Mouse (Mus musculus) cortical plate, adult 2 months (tissue): ENCODE data around the gene Kifc5b. TPM values are rescaled to one million over a fixed set of nuclear protein-coding genes. Genes with fewer than 3 reads are reported as not detected.

Experiments
- H3K27ac ChIP-seq: fragments of 200-500 bp; 2 replicates; pipeline ENCODE4 v1.5.1; 2012; ENCODE audit warnings: low read length, control low read depth, inconsistent platforms; ENCODE audit not compliant: insufficient read depth
- H3K4me1 ChIP-seq: fragments of 200-500 bp; 2 replicates; pipeline ENCODE4 v1.6.1; 2011; ENCODE audit warnings: low read length; ENCODE audit not compliant: control insufficient read depth, insufficient read depth
- H3K4me3 ChIP-seq: fragments of 200-500 bp; 2 replicates; pipeline ENCODE4 v1.5.1; 2011; ENCODE audit warnings: mild to moderate bottlenecking, low read length, control low read depth; ENCODE audit not compliant: insufficient read depth
- CTCF ChIP-seq: fragments of 200-500 bp; IDR thresholded peaks from 2 replicates; pipeline ENCODE4 v1.5.1; 2011; ENCODE audit warnings: mild to moderate bottlenecking, control low read depth, low read length; ENCODE audit not compliant: insufficient read depth; ENCODE audit errors: extremely low read depth
- POLR2A ChIP-seq: fragments of 200-500 bp; IDR thresholded peaks from 2 replicates; pipeline ENCODE4 v1.6.1; 2011; ENCODE audit warnings: mild to moderate bottlenecking, low read length, control low read depth; ENCODE audit not compliant: insufficient read depth; ENCODE audit errors: extremely low read depth
- polyA plus RNA-seq: library from polyadenylated mRNA; depleted of rRNA; stranded (reverse); fragments of >200 nt; gene quantifications from 2 replicates; pipeline ENCODE4 v1.2.3, GENCODE M21; 2012

The Kifc5b gene
- polyA plus RNA-seq, 1 experiment: 3.9 TPM

GRCm38 (mm10) chr17:26966993-26967392 lies 50.1 kb downstream of the Kifc5b start:
- Histone ChIP-seq H3K4me1 (peaks cover 4% of the 10 kb centered on the region; the same call in 1 of the 2 replicates), H3K27ac (peak overlapping the region; percentile 38)
- no peak for TF ChIP-seq CTCF
- TF ChIP-seq POLR2A: no peak

GRCm38 (mm10) chr17:26967477-26967876 lies 50.6 kb downstream of the Kifc5b start:
- H3K4me1 ChIP-seq: peaks cover 4% of the 10 kb centered on the region; the same call in 1 of the 2 replicates
- H3K27ac ChIP-seq: peak overlapping the region; percentile 38
- TF ChIP-seq POLR2A (no peak), CTCF (no peak)
- no peak overlapping the region for H3K4me3 ChIP-seq

More at GRCm38 (mm10) chr17:26966993-26967392, 50.1 kb downstream of the Kifc5b start:
- no peak overlapping the region for H3K4me3 ChIP-seq

GRCm38 (mm10) chr17:26968200-26968611 lies 51.3 kb downstream of the Kifc5b start:
- no peak for TF ChIP-seq CTCF
- no peak for TF ChIP-seq POLR2A
- peak overlapping the region; percentile 38 for H3K27ac ChIP-seq

GRCm38 (mm10) chr17:26969257-26969656 lies 52.4 kb downstream of the Kifc5b start:
- Histone ChIP-seq H3K4me1 (peaks cover 4% of the 10 kb centered on the region; the same call in 1 of the 2 replicates), H3K27ac (peak overlapping the region; percentile 14; the same call in 1 of the 2 replicates), H3K4me3 (no peak overlapping the region)
- TF ChIP-seq CTCF (no peak), POLR2A (no peak)

More at GRCm38 (mm10) chr17:26968200-26968611, 51.3 kb downstream of the Kifc5b start:
- no peak overlapping the region for H3K4me3 ChIP-seq
- H3K4me1 ChIP-seq: peaks cover 4% of the 10 kb centered on the region; the same call in 1 of the 2 replicates

- Histone ChIP-seq H3K4me1 (peaks cover 6% of the 10 kb centered on the region; the same call in 1 of the 2 replicates), H3K27ac (no peak overlapping the region), H3K4me3 (no peak overlapping the region)
- 0 out of 2 replicates have a peak, but pooled peaks have one; percentile 4 for TF ChIP-seq POLR2A
- no peak for TF ChIP-seq CTCF
Observed at GRCm38 (mm10) chr17:26970221-26970620, 53.3 kb downstream of the Kifc5b start.

GRCm38 (mm10) chr17:26971247-26971905 lies 54.5 kb downstream of the Kifc5b start:
- no peak overlapping the region for H3K4me3 ChIP-seq
- peaks cover 6% of the 10 kb centered on the region; the same call in 1 of the 2 replicates for H3K4me1 ChIP-seq

GRCm38 (mm10) chr17:26972107-26972506 lies 55.2 kb downstream of the Kifc5b start:
- peak overlapping the region; percentile 48 for H3K4me3 ChIP-seq
- 0 out of 2 replicates have a peak, but pooled peaks cover 4% of the 10 kb centered on the region for H3K4me1 ChIP-seq
- H3K27ac ChIP-seq: no peak overlapping the region; the same call in 1 of the 2 replicates

More at GRCm38 (mm10) chr17:26971247-26971905, 54.5 kb downstream of the Kifc5b start:
- H3K27ac ChIP-seq: no peak overlapping the region
- TF ChIP-seq CTCF (no peak), POLR2A (no peak)

GRCm38 (mm10) chr17:26972703-26973574 lies 56.0 kb downstream of the Kifc5b start, which contains the start of gene Zbtb9:
TSS of gene Zbtb9 (plus strand) at chr17:26973167.
- TF ChIP-seq POLR2A (peak; percentile 97), CTCF (no peak)
- H3K4me3 ChIP-seq: peak within 1 kb of the TSS; percentile 48
- H3K4me1 ChIP-seq: 0 out of 2 replicates have a peak, but pooled peaks cover 4% of the 10 kb centered on the region
- H3K27ac ChIP-seq: peak within 1 kb of the TSS; percentile 7; the same call in 1 of the 2 replicates

More at GRCm38 (mm10) chr17:26972107-26972506, 55.2 kb downstream of the Kifc5b start:
- no peak for TF ChIP-seq POLR2A
- no peak for TF ChIP-seq CTCF

GRCm38 (mm10) chr17:26974547-26974946 lies 57.7 kb downstream of the Kifc5b start:
- Histone ChIP-seq H3K27ac (no peak overlapping the region), H3K4me3 (no peak overlapping the region), H3K4me1 (0 out of 2 replicates have a peak, but pooled peaks cover 2% of the 10 kb centered on the region)
- no peak for TF ChIP-seq POLR2A
- no peak for TF ChIP-seq CTCF
